Mouse (Mus musculus) heart, postnatal 0 days (tissue): ENCODE results near the gene Pgm1.

Experiments
- CTCF ChIP-seq: IDR thresholded peaks from 2 replicates; pipeline ENCODE4 v1.5.1; 2016; ENCODE audit warnings: antibody characterized with exemption, control low read depth, low read depth
- EP300 ChIP-seq: IDR thresholded peaks from 2 replicates; pipeline ENCODE4 v1.6.1; 2016; ENCODE audit warnings: antibody characterized with exemption, low read depth

DNA sequence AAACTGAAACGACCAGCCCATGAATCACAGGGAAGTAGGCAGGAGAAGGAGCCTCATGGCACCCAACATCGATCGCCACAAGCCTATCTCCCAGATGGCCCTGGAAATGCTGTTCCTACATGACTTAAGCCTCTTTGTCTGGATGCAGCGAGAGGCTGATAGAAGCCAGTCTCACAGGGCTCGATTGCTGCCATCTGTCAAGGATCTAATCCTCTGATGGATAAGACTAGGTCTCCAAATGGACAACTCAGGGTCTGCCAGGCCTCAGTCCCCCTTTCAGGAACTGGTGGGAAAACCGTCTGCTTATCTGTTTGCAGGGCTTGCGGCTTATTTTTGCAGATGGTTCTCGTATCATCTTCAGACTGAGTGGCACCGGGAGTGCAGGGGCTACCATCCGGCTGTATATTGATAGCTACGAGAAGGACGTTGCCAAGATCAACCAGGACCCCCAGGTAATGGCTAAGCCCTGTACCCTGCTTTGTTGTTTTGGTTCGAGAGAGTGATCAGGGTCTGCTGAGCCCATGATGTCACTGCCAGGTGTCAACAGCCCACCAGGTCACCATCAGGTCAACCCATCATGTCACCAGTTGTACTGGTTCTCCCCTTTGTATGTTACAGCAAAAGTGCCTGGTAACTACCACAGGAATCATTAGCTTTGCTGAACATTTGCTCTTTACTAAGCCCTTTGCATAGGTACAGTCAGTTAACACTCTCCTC is 54.6 kb downstream of the Pgm1 start:
- TF ChIP-seq EP300 (no peak), CTCF (no peak)
